Mouse (Mus musculus): ENCODE data around the gene Tent5c. TPM values are rescaled to one million over a fixed set of nuclear protein-coding genes. Genes with fewer than 3 reads are reported as not detected.

Tent5c gene
- polyA plus RNA-seq, 3 experiments from 2014 or later: 17.9 to 43.9 (median 38.3) TPM

GRCm38 (mm10) chr3:100485390-100486132 is 3.6 kb downstream of the Tent5c start:
- no peak for ATAC-seq

- ATAC-seq: no peak
These were observed 6.0 kb downstream of the Tent5c start for GRCm38 (mm10) chr3:100482971-100483610.

- ATAC-seq: peak; percentile 61
These were observed 6.7 kb downstream of the Tent5c start for GRCm38 (mm10) chr3:100482324-100482911.

GRCm38 (mm10) chr3:100480251-100481005 is 8.7 kb downstream of the Tent5c start:
- peak; percentile 27 for ATAC-seq

- ATAC-seq: peak; percentile 67
These were observed 14.1 kb downstream of the Tent5c start for GRCm38 (mm10) chr3:100474950-100475472.

GRCm38 (mm10) chr3:100474536-100474935 is 14.6 kb downstream of the Tent5c start:
- ATAC-seq: no peak

- ATAC-seq: no peak
These were observed 16.0 kb downstream of the Tent5c start for GRCm38 (mm10) chr3:100473146-100473545.

- ATAC-seq: no peak
These were observed 18.2 kb downstream of the Tent5c start for GRCm38 (mm10) chr3:100470902-100471301.

- ATAC-seq: no peak
These were observed 19.0 kb downstream of the Tent5c start for GRCm38 (mm10) chr3:100470101-100470500.

- no peak for ATAC-seq
These were observed 22.6 kb downstream of the Tent5c start for GRCm38 (mm10) chr3:100466551-100466950.

GRCm38 (mm10) chr3:100464596-100464995 is 24.5 kb downstream of the Tent5c start:
- no peak for ATAC-seq

- ATAC-seq: no peak
These were observed 25.2 kb downstream of the Tent5c start for GRCm38 (mm10) chr3:100463959-100464265.

- ATAC-seq: no peak
These were observed 25.8 kb downstream of the Tent5c start for GRCm38 (mm10) chr3:100463160-100463958.

GRCm38 (mm10) chr3:100462235-100463083 is 26.7 kb downstream of the Tent5c start:
- no peak for ATAC-seq

GRCm38 (mm10) chr3:100460510-100460909 is 28.6 kb downstream of the Tent5c start:
- ATAC-seq: peak; percentile 58

GRCm38 (mm10) chr3:100443798-100444500 is 45.2 kb downstream of the Tent5c start:
- ATAC-seq: no peak

- ATAC-seq: peak; percentile 75
These were observed 46.6 kb downstream of the Tent5c start for GRCm38 (mm10) chr3:100442499-100442898.

GRCm38 (mm10) chr3:100440754-100441153 is 48.4 kb downstream of the Tent5c start:
- no peak for ATAC-seq

- no peak for ATAC-seq
These were observed 49.1 kb downstream of the Tent5c start for GRCm38 (mm10) chr3:100440009-100440408.

- ATAC-seq: no peak
These were observed 50.0 kb downstream of the Tent5c start for GRCm38 (mm10) chr3:100439088-100439487.
